Mouse (Mus musculus) limb, embryonic 14.5 days (tissue): ENCODE results near the gene Ccdc86. TPM values are rescaled to one million over a fixed set of nuclear protein-coding genes. Genes with fewer than 3 reads are reported as not detected.

Experiments
- ATAC-seq: fragments of 200-750 bp; cut with Nextera tagmentation; 2 replicates; pipeline ENCODE4 v1.8.0; 2017; ENCODE audit warnings: low read depth, moderate number of reproducible peaks, moderate TSS enrichment; ENCODE audit not compliant: low FRiP score
- DNase-seq: peaks from one replicate; pipeline ENCODE4 v3.0.0-alpha.2; 2015; ENCODE audit warnings: low spot score
- H3K27ac ChIP-seq: fragments of 300-500 bp; sonication (generic); replicated peaks from 2 replicates; pipeline ENCODE4 v1.5.1; 2014; ENCODE audit warnings: low read depth, mild to moderate bottlenecking, low read length, moderate library complexity, mixed read lengths
- H3K27me3 ChIP-seq: fragments of 300-500 bp; sonication (generic); 2 replicates; pipeline ENCODE4 v1.6.1; 2014; ENCODE audit warnings: low read length, mixed read lengths; ENCODE audit not compliant: control insufficient read depth, insufficient read depth
- H3K36me3 ChIP-seq: fragments of 300-500 bp; sonication (generic); 2 replicates; pipeline ENCODE4 v1.6.1; 2014; ENCODE audit warnings: mild to moderate bottlenecking, low read length, moderate library complexity, mixed read lengths; ENCODE audit not compliant: control insufficient read depth, insufficient read depth
- H3K4me1 ChIP-seq: fragments of 300-500 bp; sonication (generic); 2 replicates; pipeline ENCODE4 v1.6.1; 2014; ENCODE audit warnings: antibody characterized with exemption, low read length, mixed read lengths; ENCODE audit not compliant: control insufficient read depth, insufficient read depth
- H3K4me2 ChIP-seq: fragments of 300-500 bp; sonication (generic); replicated peaks from 2 replicates; pipeline ENCODE4 v1.6.1; 2014; ENCODE audit warnings: low read depth, mild to moderate bottlenecking, low read length, moderate library complexity; ENCODE audit not compliant: severe bottlenecking
- H3K4me3 ChIP-seq: fragments of 300-500 bp; sonication (generic); replicated peaks from 2 replicates; pipeline ENCODE4 v1.5.1; 2014; ENCODE audit warnings: low read length
- H3K9ac ChIP-seq: fragments of 300-500 bp; sonication (generic); 2 replicates; pipeline ENCODE4 v1.6.1; 2014; ENCODE audit warnings: mild to moderate bottlenecking, low read depth, low read length, moderate library complexity; ENCODE audit not compliant: severe bottlenecking
- H3K9me3 ChIP-seq: fragments of 300-500 bp; sonication (generic); 2 replicates; pipeline ENCODE4 v1.6.1; 2016; ENCODE audit warnings: low read length; ENCODE audit not compliant: control insufficient read depth
- POLR2A ChIP-seq: fragments of 200-500 bp; IDR thresholded peaks from 2 replicates; pipeline ENCODE4 v1.8.0; 2012; ENCODE audit warnings: inconsistent platforms, mild to moderate bottlenecking, moderate library complexity, borderline replicate concordance; ENCODE audit not compliant: insufficient read depth, insufficient read length; ENCODE audit errors: extremely low read depth
- WGBS: fragments of 180-500 bp; shearing (Covaris S2); extraction: QIAGEN DNeasy Blood & Tissue Kit; methylation state at CpG from one replicate; pipeline ENCODE4 v1.1.7; 2014; 5-methylcytosine and 5-hydroxymethylcytosine counted together
- polyA plus RNA-seq, 2 experiments: library from polyadenylated mRNA; depleted of rRNA in 1 of 2; stranded (reverse) in 1 of 2; unstranded in 1 of 2; fragments of >200 nt; fragmentation: Nextera tagmentation in 1 of 2; extraction: Ambion mirVana in 1 of 2; gene quantifications; 2 replicates each; pipeline versions ENCODE4 v1.2.1 to v1.2.3; 2012 to 2014

Gene Ccdc86
- polyA plus RNA-seq, 2 experiments: 10.3 to 22.4 TPM

DNA sequence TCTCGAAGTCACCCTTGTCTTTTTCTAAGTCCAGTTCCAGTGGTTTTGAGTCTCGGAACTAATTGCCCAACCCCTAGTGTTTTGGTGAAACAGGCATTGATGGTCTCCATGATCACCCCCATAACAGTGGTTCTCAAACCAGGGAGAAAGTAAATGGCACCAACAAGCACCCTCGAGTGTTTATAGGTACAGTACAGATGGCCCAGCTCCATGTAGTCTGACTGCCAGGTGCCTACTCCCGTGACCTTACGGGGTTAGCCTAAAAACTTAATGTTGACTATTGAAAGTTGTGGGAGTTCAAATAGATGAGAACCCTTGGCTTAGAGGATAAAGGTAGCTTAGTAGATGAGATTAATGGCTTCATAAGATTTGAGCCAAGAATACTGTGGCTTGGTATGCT is 48.0 kb downstream of the Ccdc86 start:
- Histone ChIP-seq H3K4me3 (no peak overlapping the region), H3K36me3 (peaks cover 81% of the 10 kb centered on the region), H3K4me1 (peaks cover 5% of the 10 kb centered on the region; the same call in 1 of the 2 replicates), H3K4me2 (no peak overlapping the region), H3K27me3 (no peaks in the 10 kb centered on the region), H3K9ac (no peak overlapping the region), H3K9me3 (no peaks in the 10 kb centered on the region), H3K27ac (no peak overlapping the region)
- no peak for ATAC-seq
- no peak for DNase-seq
- TF ChIP-seq POLR2A: no peak
- WGBS: 96% methylated on average over 5 of the region's 5 CpGs

DNA sequence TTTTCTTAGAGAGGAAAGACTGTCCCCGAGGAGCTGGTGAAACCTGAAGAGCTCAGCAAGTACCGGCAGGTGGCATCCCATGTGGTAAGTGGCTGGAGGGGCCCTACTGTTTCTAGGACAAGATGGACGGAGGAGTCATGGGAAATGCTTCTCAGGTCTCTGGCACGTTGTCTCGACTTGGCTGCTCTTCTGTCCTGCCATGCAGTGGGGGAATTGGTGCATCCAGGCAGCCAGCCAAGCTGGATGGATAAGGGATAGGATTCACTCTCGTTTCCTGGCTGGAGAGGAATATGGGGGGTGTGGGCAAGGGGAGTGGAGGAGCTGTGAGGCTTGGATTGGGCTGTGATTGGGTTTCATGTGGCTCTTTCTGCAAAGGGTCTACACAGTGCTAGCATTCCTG is 48.8 kb downstream of the Ccdc86 start:
- TF ChIP-seq POLR2A: no peak
- no peak for ATAC-seq
- Histone ChIP-seq H3K36me3 (peaks cover 74% of the 10 kb centered on the region), H3K9ac (no peak overlapping the region), H3K4me1 (peaks cover 7% of the 10 kb centered on the region; the same call in 1 of the 2 replicates), H3K9me3 (no peaks in the 10 kb centered on the region), H3K27ac (no peak overlapping the region), H3K4me2 (no peak overlapping the region), H3K27me3 (no peaks in the 10 kb centered on the region), H3K4me3 (no peak overlapping the region)
- 88% methylated on average over 6 of the region's 6 CpGs for WGBS
- DNase-seq: no peak

DNA sequence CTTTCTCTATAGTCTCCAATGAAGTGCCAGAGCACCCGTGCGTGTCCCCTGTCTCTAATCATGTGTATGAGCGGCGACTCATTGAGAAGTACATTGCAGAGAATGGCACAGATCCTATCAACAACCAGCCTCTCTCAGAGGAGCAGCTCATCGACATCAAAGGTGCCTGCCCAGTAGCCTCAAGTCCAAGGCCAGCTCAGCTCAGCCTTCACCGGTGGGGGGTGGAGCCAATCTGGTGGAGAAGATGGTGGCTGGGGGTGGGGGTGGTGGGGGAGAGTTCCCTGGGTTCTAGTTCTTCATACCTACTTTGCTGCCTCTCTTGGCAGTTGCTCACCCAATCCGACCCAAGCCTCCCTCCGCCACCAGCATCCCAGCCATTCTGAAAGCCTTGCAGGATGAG is 51.6 kb downstream of the Ccdc86 start:
- Histone ChIP-seq H3K9ac (no peak overlapping the region), H3K36me3 (peaks cover 46% of the 10 kb centered on the region), H3K9me3 (no peaks in the 10 kb centered on the region), H3K4me2 (no peak overlapping the region), H3K4me3 (no peak overlapping the region), H3K27me3 (no peaks in the 10 kb centered on the region), H3K27ac (no peak overlapping the region), H3K4me1 (peaks cover 11% of the 10 kb centered on the region; the same call in 1 of the 2 replicates)
- ATAC-seq (no peak), DNase-seq (no peak)
- no peak for TF ChIP-seq POLR2A
- WGBS: 88% methylated on average over 8 of the region's 8 CpGs

DNA sequence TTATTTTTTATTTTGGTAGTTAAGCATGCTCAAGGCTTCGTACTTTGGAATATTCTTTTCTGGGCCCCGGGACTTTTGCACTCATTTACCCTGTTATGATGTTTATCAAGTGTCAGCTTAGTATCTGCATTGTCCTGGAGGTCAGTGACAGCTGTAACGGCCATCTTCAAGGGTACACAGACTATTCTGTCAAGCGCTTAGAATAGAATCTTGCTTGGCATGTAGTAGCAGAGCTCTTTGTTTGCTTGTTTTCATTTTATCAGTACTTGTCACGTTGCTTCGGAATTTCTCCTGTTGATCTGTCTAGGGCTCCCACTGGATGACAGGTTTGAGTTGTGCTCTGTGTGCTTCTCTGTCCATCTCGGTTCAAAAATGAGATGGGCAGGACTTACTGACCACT is 52.2 kb downstream of the Ccdc86 start:
- DNase-seq (no peak), ATAC-seq (no peak)
- TF ChIP-seq POLR2A: no peak
- peaks cover 11% of the 10 kb centered on the region; the same call in 1 of the 2 replicates for H3K4me1 ChIP-seq
- 0 out of 2 replicates have a peak overlapping the region, but pooled peaks have one; percentile 95 for H3K4me3 ChIP-seq
- peaks cover 40% of the 10 kb centered on the region for H3K36me3 ChIP-seq
- H3K27me3 ChIP-seq: no peaks in the 10 kb centered on the region
- peak overlapping the region; percentile 87 for H3K4me2 ChIP-seq
- no peak overlapping the region for H3K27ac ChIP-seq
- peak overlapping the region; percentile 94 for H3K9ac ChIP-seq
- H3K9me3 ChIP-seq: no peaks in the 10 kb centered on the region
- WGBS: 87% methylated on average over 7 of the region's 7 CpGs

DNA sequence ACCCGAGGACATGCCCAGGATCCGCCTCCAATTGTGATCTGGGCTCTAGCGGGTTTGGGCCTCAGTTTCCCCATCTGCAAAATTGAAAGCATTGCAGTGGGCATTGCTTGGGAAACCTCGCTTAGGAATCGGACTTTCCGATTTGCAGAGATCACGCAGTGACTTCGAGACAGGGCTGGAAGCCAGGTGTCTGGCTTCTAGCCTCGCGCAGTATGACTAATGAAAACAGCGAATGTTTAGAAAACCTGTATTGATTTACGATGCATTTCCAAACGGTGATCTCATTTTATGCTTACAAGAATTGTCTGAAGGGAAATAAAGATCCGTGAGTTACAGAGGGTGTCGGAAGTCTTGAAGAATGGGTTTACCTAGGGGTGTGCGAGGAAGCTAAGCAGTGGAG is 53.4 kb downstream of the Ccdc86 start:
- H3K4me2 ChIP-seq: peak overlapping the region; percentile 87
- ATAC-seq: no peak
- TF ChIP-seq POLR2A: no peak
- peak overlapping the region; percentile 94 for H3K9ac ChIP-seq
- H3K9me3 ChIP-seq: no peaks in the 10 kb centered on the region
- peak overlapping the region; percentile 95 for H3K4me3 ChIP-seq
- H3K36me3 ChIP-seq: peaks cover 28% of the 10 kb centered on the region
- peak overlapping the region; percentile 93 for H3K27ac ChIP-seq
- peaks cover 11% of the 10 kb centered on the region; the same call in 1 of the 2 replicates for H3K4me1 ChIP-seq
- no peaks in the 10 kb centered on the region for H3K27me3 ChIP-seq
- 1% methylated on average over 16 of the region's 16 CpGs for WGBS
- peak; percentile 57 for DNase-seq
